Mouse (Mus musculus) fibroblast of lung, adult 2 months (primary cell): ENCODE data around the gene Bach2.

Experiments
- DNase-seq: peaks from one replicate; pipeline ENCODE4 v3.0.0-alpha.2; 2011; ENCODE audit warnings: low read depth

Bach2 gene

DNA sequence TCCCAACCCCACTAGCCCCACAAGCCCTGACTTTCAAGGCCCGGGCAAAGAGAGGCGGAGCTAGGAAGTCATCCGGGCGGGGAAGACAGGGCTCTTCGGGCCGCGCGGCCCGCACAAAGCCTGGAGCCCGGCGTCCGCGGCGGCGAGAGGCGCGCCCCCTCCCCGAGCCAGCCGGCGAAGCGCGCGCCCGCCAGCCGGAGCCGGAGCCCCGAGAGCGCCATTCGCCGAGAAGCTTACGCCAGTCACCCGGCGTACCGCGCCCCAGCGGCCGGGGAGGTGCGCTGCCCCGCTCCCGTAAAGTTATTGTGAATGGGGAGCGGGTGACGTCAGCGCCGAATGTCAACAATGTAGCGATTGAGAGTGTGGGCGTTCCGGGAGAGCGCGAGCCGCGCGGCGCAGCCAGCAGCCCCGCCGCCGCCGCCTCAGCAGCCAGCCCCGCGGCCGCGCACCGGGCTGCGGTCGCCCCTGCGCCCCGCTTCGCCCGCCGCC lies at the start of gene Bach2:
Gene Bach2, plus strand, starts transcription at position 439 of the 489 bp plus-strand sequence.
- no peak for DNase-seq

DNA sequence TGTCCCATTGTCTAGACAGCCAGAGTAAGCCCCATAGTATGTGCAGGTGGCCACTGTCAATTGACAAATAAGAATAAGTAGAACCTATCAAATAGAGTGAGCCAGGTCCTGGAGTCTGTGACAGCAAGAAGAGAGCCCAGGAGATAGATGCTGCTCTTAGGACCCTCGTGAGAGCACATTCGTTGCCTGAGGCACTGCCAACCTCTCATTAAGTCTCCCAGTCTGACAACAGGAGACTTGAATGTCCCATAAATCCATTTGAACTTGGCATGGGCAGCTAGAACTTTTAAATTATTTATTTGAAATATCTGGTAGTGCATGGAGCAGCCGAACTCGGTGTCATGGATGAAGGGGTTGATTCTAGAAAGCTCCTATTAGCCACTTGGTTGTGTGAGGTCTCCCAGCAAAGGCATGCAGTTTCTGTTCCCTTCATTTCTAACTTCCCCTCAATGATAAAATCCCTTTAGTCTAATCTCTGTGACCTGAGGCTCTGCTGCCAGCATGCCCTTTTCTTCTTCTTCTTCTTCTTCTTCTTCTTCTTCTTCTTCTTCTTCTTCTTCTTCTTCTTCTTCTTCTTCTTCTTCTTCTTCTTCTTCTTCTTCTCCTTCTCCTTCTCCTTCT lies 49.1 kb upstream of the Bach2 start:
- DNase-seq: no peak

DNA sequence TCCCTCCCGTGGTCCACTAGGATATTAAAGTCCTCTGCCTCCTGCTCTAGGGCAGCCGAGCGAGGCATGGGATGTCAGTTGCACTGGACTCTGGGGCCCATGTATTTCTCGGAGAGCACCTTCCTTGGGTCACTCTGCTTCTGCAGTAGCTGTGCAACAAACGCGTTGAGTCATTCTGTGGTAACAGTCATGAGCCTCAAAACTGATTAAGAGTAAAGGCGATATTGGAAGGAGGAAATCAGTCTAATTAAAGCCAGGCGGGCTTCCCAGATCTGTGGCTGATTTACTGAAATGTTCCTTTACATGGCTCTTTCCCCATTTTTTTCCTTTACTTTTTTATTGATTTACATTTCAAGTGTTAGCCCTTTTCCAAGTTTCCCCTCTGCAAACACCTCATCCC lies 48.1 kb upstream of the Bach2 start:
- DNase-seq: no peak

DNA sequence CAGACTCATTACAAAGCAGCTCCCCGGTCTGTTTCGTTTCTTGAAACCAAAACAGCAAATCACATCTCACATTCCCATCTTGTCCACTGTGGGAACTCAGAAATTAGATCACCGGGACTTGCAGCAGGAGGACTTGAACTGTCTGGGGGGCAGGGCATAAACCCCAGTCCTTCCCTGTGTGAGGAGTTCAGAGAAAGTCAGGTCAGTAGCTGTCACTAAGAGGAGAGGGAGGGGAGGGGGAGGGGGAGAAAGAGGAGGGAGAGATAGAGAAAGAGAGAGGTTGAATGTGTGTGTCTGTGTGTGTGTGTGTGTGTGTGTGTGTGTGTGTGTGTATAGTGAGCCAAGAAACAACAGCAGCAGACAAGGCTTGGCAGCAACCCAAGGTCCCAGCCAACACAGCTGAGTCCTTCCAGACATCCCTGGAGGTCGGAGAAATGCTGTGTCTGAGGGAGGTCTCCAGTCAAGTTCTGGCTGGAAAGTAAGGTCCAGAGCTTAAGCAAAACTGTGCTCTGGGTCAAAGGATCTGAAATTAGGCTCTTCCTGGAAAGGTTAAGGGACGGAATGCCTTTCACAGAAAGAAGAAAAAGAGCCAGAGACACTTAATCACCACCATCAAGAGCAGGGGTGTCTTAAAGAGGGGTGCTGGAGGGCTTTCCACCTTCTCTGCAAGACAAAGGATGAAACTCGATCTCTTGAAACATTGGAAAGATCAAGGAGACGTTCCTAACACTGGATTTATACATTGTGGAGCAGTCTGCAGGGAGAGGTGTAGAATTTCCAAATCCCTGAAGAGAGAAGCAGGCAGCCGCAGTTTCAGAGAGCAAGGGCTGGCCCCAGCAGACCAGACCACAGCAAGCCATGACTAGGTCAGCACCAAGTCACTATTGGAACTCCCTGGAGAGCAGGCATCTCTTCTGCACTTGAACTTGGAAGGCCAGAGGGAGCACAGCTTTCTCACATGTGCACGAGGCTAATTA lies 42.4 kb upstream of the Bach2 start:
- no peak for DNase-seq

DNA sequence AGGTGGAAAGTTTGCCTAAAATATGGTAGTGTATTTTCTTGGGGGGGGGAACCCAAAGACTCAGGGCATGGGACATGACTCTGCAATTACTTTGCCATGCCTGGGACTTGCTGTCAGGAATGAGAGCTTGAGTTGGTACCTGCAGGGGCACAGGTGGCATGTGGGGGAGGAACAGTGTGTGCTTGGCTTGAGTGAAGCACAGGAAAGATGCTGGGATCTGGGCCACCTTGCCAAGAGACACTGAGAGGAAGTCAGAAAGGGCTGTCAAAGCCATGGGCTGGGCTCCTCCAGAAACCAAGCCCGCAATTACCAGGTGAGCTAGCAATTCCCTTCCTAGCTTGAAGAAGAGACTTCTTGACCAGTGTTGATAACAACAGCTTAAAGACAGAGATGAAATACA lies 40.6 kb upstream of the Bach2 start:
- DNase-seq: no peak

DNA sequence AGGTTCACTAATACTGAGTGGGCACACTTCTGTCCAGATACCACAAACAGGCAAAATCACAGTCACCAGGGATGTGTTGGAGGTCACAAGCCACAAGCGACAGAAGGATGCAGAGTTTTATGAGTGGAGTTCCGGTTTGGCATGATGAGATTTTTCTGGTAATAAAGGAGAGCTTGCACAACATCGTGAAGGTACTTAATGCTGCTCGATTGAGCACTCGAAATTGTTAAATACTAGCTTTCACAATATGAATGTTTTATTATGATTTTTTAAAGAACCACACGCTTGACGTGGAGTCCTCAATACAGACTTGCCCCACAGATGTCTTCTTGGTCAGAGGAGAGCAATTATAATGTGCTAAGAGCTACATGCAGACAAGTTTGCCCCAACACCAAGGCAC lies 40.0 kb upstream of the Bach2 start:
- no peak for DNase-seq

DNA sequence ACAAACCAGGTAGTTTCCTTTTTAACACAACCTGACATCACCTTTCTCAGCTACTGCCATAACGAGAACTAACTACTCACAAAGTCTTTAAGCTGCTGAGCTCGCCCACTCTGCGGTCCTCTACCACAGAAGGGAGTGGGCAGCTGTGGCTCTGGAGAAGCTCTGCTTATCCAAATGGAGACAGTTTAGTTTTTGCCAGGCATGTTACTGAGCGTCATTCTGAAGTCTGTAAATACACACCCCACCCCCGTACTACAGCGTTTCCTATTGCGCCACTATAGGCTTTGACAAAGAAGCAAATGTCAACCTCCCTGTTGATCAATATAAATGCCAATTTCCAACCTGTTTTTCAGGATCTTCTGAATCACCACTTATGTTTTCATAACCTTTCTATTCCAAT lies 39.4 kb upstream of the Bach2 start:
- no peak for DNase-seq

DNA sequence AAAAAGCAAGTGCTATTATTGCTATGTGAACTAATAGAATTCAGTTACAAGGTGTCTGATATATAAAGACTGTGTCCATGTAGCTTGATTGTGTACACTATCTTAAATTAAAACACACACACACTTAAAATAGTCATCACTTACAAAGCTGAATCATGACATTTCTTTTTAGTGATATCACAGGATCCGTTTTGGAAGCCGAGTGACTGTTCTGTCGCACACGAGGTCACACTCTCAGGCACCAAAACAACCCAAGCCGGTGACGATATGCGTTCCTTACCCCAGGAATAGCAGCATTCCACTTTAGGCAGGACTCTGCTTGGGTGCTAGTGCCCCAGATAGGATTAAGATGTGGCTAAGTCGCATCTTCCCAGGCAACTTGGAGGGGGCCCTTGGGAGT lies 37.5 kb upstream of the Bach2 start:
- DNase-seq: no peak

DNA sequence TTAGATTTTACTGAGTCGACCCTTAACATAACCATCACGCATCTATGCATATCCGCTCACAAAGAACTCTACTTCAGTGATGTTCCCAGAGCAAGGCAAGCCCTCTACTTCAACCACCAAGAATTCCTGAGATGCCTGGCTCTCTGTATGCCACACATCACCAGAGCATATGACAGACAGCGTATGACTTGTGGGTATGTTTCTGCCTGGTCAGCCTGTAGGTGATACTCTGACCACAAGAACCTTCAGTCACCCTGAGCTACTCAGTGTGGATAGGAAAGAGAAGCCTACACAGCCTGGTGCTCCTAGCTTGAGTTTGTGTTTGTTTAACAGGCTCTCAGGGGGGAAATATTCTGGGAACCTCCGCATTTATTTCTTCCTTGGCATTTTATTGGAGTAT lies 36.2 kb upstream of the Bach2 start:
- DNase-seq: no peak

DNA sequence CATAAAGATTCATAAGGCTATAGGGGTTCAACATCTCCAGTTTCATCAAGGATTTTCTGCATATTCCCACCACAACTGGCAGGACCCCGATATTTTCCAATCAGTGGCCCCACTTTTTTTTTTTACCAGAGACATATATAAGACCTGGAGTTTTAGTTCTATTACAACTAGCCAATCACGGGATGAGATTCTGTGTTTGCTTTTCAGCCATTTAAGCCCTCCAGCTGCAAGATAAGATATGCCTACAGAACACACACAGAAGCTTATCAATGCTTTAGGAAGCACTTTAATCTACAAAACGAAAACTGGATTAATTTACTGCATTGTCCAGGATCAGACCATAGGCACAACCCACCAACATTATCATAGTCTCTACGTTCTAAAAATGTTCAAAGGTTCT lies 33.8 kb upstream of the Bach2 start:
- DNase-seq: no peak

DNA sequence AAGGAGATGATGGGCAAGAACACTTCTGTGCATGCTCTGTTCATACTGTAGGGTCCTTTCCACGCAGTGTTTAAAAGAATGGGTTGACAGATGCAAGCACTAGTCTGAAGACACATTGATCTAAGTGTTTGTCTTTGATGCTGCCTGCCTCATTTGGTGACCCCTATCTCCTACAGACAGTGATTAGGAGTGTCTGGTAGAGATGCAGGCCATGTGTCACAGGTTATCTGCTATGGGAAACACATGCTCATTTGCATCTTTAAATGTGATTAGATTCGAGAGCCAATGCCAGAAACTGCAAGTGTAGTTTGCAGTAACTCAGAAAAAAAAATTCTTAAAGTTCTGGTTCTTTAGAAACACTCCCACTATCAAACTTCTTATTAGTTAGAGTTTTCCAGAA lies 32.8 kb upstream of the Bach2 start:
- DNase-seq: no peak

DNA sequence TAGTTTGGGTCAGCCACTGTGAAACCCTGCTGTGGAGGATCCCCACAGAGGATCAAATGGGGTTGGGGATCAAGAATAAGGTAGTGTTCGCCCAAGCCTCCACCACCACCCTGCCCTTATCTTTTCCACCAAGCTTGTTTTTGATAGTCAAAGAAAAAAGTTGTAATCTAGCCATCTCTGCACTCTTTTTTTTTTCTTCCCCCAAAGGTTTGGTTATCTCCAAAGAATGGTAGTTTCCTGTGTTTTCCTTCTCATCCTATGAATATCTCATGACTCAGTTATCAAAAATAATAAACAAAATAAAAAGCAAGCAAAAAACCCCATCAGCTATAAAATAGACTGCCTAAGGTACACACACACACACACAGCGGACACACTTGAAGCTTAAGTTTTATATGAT lies 28.6 kb upstream of the Bach2 start:
- DNase-seq: no peak

DNA sequence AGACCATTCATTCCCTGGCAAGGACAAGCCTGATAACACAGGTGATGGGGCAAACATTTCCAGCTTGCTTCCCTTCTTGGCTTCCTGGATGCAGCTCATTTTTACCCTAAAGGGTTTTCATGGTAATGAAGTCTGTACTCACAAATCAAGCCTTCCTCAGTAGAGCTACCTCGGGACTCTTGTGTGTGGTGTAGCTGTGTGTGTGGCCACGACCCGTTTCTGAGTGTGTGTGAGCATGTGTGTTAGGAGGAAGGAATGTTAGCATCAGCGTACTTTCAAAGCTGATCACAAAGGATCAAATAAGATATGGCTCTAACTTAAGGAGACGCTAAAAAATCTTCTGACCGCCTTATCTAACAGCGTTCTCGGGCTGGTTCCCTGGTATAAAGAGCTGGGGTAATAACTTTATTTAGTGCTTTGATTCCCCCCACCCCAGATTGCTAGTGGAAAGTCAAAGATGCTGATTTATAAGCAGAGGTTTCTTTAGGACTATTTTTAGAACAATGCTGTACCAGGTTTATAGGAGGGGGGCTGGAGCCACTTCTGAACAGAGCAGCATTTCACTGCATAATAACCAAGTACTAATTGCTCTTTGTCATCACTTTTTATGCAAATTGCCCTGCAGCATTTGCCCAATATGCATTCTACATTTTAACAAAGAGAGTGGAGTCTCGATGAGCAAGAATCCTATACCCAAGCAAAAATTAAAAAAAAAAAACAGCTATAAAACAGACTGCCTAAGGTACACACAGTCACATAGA lies 28.0 kb upstream of the Bach2 start:
- DNase-seq: no peak

DNA sequence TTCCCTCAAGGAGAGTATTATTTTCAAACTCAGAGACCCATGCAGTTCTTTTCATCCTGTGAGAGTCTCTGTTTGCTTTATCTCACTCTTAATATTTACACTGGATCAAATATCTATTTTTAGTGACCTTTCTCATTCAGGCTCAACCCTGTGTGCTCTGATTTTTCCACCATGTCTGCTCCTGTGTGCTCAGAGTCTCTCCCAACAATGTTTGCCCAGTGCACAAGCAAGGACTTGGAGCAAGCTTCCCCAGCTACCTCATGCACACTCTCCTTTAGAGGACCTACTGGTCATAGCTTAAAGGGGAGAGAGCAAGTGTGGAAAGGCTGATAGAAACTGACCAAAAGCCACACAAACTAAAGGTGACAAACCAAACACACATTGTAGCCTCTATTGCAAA lies 26.0 kb upstream of the Bach2 start:
- no peak for DNase-seq

DNA sequence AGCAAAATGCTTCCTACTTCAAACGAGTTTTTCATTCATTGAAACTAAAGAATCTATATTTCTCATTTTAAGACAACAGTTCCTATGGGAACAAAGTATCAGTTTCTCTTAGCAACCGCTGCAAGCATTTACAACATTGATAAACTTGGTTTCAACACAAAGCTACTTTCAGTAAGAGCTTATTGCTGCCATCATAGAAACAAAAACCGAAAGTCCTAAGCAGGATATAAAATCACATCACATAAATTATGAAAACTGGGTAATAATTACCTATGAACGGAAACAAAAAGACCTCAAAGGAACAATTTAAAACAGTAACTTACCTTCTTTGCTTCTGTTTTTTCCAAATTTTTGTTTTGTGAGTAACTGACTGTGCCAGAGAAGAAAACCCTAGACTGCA lies 22.1 kb upstream of the Bach2 start:
- no peak for DNase-seq

DNA sequence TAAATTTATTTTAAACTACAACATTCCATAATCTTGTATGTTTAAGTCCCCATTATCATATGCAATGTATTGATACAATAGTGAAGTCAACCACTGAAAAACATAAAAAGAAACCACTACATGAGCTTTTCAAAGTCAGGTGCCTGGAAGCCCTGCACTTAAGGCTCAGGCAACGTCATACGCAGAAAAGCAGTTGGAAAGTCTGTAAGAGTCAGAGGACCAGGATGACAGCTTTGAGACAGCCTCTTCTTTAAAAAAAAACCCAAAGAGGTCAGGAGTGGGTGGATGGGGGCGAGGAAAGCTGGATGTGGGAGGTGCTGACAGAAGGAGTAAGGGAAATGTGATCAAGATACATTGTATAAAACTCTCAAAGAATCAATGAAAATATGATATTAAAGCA lies 21.6 kb upstream of the Bach2 start:
- DNase-seq: no peak

DNA sequence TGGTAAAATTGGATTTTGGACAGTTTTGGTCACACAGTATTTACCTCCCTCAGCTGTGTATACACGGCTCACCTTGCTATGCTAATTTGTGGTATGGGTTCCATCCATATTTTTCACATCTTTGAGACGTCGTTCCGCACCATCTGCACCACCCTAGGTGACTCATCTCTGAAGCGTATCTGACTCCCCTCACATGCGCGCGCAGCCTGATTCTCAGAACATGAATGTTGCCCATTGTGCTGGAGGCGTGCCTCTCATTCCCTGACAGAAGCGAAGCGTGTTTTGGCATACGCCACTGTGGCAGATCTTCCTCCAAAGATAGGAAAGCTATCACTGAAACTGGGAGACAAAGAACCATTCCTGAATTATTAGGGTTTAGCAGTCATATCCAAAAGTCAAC lies 21.0 kb upstream of the Bach2 start:
- DNase-seq: no peak

DNA sequence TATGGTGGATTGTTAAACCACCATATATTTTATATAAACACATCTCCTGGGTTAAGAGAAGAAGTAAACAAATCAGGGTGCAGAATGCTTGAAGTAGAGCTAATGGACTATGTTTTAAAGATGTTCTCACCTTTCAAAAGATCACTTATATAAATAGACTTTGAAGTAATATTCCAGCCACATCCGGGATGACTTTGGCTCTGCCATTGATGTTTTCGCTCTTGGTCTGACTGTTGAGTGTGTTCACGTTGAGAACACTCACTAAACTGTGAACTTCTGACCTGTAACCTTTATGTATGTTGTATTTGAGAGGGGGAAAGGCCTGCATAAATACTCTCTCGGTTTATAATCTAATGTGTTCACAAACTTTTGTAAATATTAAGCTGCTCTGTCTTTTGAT lies 20.2 kb upstream of the Bach2 start:
- no peak for DNase-seq

DNA sequence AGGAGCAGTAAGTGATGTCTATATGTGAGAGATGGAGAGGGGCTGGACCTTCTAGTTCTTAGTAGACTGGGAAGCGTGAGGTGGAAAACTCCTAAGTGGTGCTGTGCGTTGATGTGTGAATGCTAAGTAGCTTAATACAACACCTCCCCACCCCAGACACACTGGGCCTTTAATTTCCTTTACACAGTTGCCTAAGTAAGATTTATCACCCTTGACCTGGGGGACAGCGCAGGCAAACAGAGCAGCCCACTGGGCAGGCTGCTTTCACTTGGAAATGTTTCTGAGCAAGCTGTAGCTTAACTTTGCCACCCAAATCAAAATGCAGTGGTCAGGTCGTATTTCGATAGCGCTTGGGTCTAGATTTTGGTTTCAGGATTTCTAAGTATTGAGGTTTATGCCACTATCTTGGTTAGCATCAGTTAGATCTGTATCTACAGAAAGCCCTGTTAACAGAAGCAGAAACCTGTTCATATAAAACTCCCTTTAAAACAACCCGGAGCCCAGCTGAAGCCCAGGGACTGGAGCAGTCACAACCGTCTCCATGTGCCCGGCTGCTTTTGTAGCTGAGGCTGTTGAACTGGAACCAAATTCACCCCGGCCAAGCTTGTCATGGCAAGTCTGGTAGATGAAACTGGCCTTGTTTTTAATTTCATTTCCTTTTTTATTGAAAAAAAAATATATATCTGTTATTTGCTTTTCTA lies 19.0 kb upstream of the Bach2 start:
- no peak for DNase-seq

DNA sequence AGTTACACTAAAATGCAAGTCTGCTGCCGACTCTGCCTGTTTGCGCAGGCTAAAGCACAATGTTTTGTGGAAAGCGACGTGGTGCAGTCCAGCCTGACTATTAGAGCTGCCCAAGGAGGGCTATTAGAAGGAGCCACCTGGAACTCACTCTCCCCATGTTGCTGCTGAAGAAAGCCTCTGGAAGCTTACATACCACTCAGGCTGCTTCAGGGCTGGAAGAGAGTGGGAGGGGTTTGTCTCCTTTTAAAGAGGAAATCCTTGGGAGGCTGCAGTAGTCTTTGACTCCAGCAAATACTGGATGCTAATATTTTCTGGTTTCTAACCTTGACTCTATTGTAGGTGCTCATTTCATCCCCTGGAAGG lies 18.5 kb upstream of the Bach2 start:
- no peak for DNase-seq

DNA sequence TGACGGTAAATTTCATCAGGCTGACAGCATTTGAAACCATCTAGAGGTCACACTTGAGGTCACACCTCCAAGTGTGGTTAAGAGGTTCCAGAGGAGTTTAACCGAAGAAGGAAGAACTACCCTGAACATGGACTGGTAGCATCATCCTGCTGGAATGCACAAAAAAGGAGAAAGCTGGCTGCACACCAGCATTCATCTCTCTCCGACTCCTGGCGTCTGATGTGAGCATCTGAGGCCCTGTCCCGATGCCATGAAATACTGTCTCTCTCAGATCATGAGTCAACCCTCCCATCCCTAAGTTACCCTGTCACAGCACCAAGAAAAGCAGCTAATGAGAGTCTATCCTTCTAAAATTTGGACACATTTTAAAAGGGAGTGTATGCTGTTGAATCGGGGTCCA lies 17.6 kb upstream of the Bach2 start:
- DNase-seq: no peak

DNA sequence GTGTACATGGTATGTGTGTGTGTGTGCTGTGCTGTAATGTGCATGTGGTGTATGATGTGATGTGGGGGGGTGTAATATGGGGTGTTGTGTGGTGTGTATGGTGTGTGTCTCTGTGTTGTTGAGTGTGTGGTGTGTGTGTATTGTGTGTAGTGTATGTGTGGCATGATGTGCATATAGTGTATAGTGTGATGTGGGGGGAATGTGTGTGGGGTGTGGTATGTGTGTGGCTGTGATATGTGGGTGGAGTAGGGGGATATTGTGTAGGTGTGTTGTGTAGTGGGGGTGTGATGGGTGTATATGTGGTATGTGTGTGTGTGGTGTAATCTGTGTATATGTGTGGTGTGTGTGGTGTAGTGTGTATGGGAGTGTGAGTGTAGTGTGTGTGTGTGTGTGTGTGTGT lies 15.0 kb upstream of the Bach2 start:
- no peak for DNase-seq
